Mouse (Mus musculus) brain, embryonic 14.5 days (tissue): ENCODE results near the gene Gps1. TPM values are rescaled to one million over a fixed set of nuclear protein-coding genes. Genes with fewer than 3 reads are reported as not detected.
A peak's percentile ranks its signal among the peaks of the same experiment; 100 is the strongest.
"Not testable (repeated sequence)": the region's sequence is repeated elsewhere in the genome, so short reads cannot be mapped to it uniquely, and the experiment has no call there.

Experiments
- DNase-seq: peaks from one replicate; pipeline ENCODE4 v3.0.0-alpha.2; 2011; ENCODE audit warnings: low read depth
- CTCF ChIP-seq: fragments of 200-500 bp; IDR thresholded peaks from 2 replicates; pipeline ENCODE4 v1.5.1; 2012; ENCODE audit warnings: inconsistent platforms, mild to moderate bottlenecking, moderate library complexity, borderline replicate concordance; ENCODE audit not compliant: insufficient read depth, insufficient read length; ENCODE audit errors: extremely low read depth
- POLR2A ChIP-seq: fragments of 200-500 bp; IDR thresholded peaks from 2 replicates; pipeline ENCODE4 v1.6.1; 2012; ENCODE audit warnings: mild to moderate bottlenecking, inconsistent platforms, borderline replicate concordance; ENCODE audit not compliant: poor library complexity, insufficient read depth, insufficient read length, severe bottlenecking; ENCODE audit errors: extremely low read depth
- polyA plus RNA-seq: library from polyadenylated mRNA; depleted of rRNA; stranded (reverse); fragments of >200 nt; gene quantifications from 2 replicates; pipeline ENCODE4 v1.2.3, GENCODE M21; 2012; rRNA removed

Gene Gps1
- 277 and 337 TPM in 2 replicates for polyA plus RNA-seq

- peak; percentile 92 for DNase-seq
- TF ChIP-seq POLR2A (peak; percentile 74), CTCF (no peak)
Observed at GRCm38 (mm10) chr11:120784064-120784791, at the start of gene Gps1, which contains the start of gene Rfng. TSS of gene Gps1 (plus strand) at chr11:120784272. TSS of gene Rfng (minus strand) at chr11:120784207.

- TF ChIP-seq POLR2A (no peak), CTCF (no peak)
- no peak for DNase-seq
Observed at GRCm38 (mm10) chr11:120736424-120736823, 47.6 kb upstream of the Gps1 start.

GRCm38 (mm10) chr11:120740981-120741380, 43.1 kb upstream of the Gps1 start:
- TF ChIP-seq CTCF (no peak), POLR2A (no peak)
- DNase-seq: no peak

- no peak for DNase-seq
- no peak for TF ChIP-seq CTCF
- no peak for TF ChIP-seq POLR2A
Observed at GRCm38 (mm10) chr11:120744121-120744701, 39.9 kb upstream of the Gps1 start.

- TF ChIP-seq CTCF (no peak), POLR2A (no peak)
Observed at GRCm38 (mm10) chr11:120747974-120748373, 36.1 kb upstream of the Gps1 start.

GRCm38 (mm10) chr11:120749430-120749829, 34.6 kb upstream of the Gps1 start:
- peak; percentile 14 for DNase-seq

More at GRCm38 (mm10) chr11:120747974-120748373, 36.1 kb upstream of the Gps1 start:
- DNase-seq: no peak

GRCm38 (mm10) chr11:120751606-120752005, 32.5 kb upstream of the Gps1 start:
- TF ChIP-seq POLR2A (no peak), CTCF (no peak)
- no peak for DNase-seq

More at GRCm38 (mm10) chr11:120749430-120749829, 34.6 kb upstream of the Gps1 start:
- TF ChIP-seq CTCF (peak; percentile 43; the same call in 1 of the 2 replicates), POLR2A (no peak)

GRCm38 (mm10) chr11:120760236-120760635, 23.8 kb upstream of the Gps1 start:
- no peak for TF ChIP-seq POLR2A
- no peak for TF ChIP-seq CTCF

GRCm38 (mm10) chr11:120761811-120762671, 22.0 kb upstream of the Gps1 start:
- DNase-seq: no peak
- TF ChIP-seq CTCF: no peak
- TF ChIP-seq POLR2A: no peak

More at GRCm38 (mm10) chr11:120760236-120760635, 23.8 kb upstream of the Gps1 start:
- DNase-seq: no peak

- peak; percentile 6 for DNase-seq
Observed at GRCm38 (mm10) chr11:120762672-120763041, 21.4 kb upstream of the Gps1 start, which contains the start of gene Hmga1b. TSS of gene Hmga1b (plus strand) at chr11:120762794.

- not testable (repeated sequence) for DNase-seq
Observed at GRCm38 (mm10) chr11:120763121-120763999, 20.7 kb upstream of the Gps1 start.

- not testable (repeated sequence) for DNase-seq
Observed at GRCm38 (mm10) chr11:120767023-120767422, 17.0 kb upstream of the Gps1 start.
